Mouse (Mus musculus) midbrain, embryonic 16.5 days (tissue): ENCODE data around the gene Limk2. TPM values are rescaled to one million over a fixed set of nuclear protein-coding genes. Genes with fewer than 3 reads are reported as not detected.

Source experiments
- ATAC-seq: fragments of 200-750 bp; cut with Nextera tagmentation; 2 replicates; pipeline ENCODE4 v1.8.0; 2017; ENCODE audit warnings: moderate TSS enrichment
- H3K27ac ChIP-seq: fragments of 300-500 bp; sonication (generic); 2 replicates; pipeline ENCODE4 v1.5.1; 2014; ENCODE audit warnings: mild to moderate bottlenecking, low read length, mixed read lengths
- H3K27me3 ChIP-seq: fragments of 300-500 bp; sonication (generic); 2 replicates; pipeline ENCODE4 v1.6.1; 2014; ENCODE audit warnings: low read depth, low read length, mixed read lengths; ENCODE audit not compliant: control insufficient read depth, insufficient read depth
- H3K36me3 ChIP-seq: fragments of 300-500 bp; sonication (generic); 2 replicates; pipeline ENCODE4 v1.6.1; 2014; ENCODE audit warnings: mild to moderate bottlenecking, low read length, moderate library complexity, mixed read lengths; ENCODE audit not compliant: control insufficient read depth, insufficient read depth
- H3K4me1 ChIP-seq: fragments of 300-500 bp; sonication (generic); 2 replicates; pipeline ENCODE4 v1.6.1; 2014; ENCODE audit warnings: mild to moderate bottlenecking, low read length, mixed read lengths; ENCODE audit not compliant: control insufficient read depth, insufficient read depth
- H3K4me2 ChIP-seq: fragments of 300-500 bp; sonication (generic); 2 replicates; pipeline ENCODE4 v1.6.1; 2014; ENCODE audit warnings: mild to moderate bottlenecking, low read length, mixed read lengths
- H3K4me3 ChIP-seq: fragments of 300-500 bp; sonication (generic); 2 replicates; pipeline ENCODE4 v1.5.1; 2014; ENCODE audit warnings: low read depth, mild to moderate bottlenecking, low read length, moderate library complexity, mixed read lengths
- H3K9ac ChIP-seq: fragments of 300-500 bp; sonication (generic); 2 replicates; pipeline ENCODE4 v1.6.1; 2014; ENCODE audit warnings: low read depth, low read length, mixed read lengths
- H3K9me3 ChIP-seq: fragments of 300-500 bp; sonication (generic); replicated peaks from 2 replicates; pipeline ENCODE4 v1.6.1; 2014; ENCODE audit warnings: mild to moderate bottlenecking, low read length, mixed read lengths; ENCODE audit not compliant: control insufficient read depth, poor library complexity, severe bottlenecking
- WGBS: fragments of 180-500 bp; shearing (Covaris S2); extraction: QIAGEN DNeasy Blood & Tissue Kit; methylation state at CpG from one replicate; pipeline ENCODE4 v1.1.7; 2014; 5-methylcytosine and 5-hydroxymethylcytosine counted together
- polyA plus RNA-seq: library from polyadenylated mRNA; unstranded; fragments of >200 nt; fragmentation: Nextera tagmentation; extraction: Ambion mirVana; gene quantifications from 2 replicates; pipeline ENCODE4 v1.2.1, GENCODE M21; 2015

Limk2 gene
- polyA plus RNA-seq, 1 experiment from 2014 or later, result 187 TPM

GRCm38 (mm10) chr11:3369449-3369848 is 39.5 kb downstream of the Limk2 start:
- WGBS, result 80% methylated on average over 5 of the region's 5 CpGs
- Histone ChIP-seq H3K4me3 (peak overlapping the region; percentile 62), H3K9me3 (no peaks in the 10 kb centered on the region), H3K4me1 (peaks cover 41% of the 10 kb centered on the region), H3K27ac (no peak overlapping the region), H3K4me2 (peak overlapping the region; percentile 84), H3K9ac (peak overlapping the region; percentile 33; the same call in 1 of the 2 replicates), H3K27me3 (no peaks in the 10 kb centered on the region), H3K36me3 (no peaks in the 10 kb centered on the region; the same call in 1 of the 2 replicates)
- ATAC-seq, result no peak

DNA sequence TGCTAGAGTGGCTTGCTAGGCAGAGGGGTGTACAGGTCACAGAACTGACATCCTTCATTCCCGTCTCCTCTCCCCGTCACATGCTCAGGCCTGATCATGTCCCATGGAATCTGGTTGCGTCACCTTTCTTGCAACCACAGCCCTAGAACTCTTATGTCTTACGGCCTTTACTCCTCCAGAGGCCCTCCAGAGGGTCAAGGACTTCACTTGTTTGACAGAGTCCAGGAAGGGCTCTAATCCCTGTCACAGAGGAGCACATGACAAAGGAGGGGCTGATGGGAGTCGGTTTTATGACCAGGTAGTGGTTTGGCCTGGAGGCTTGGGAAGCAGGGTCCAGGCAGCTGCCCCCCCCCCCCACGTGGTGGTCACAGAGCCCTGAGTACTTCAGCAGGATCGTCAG is 40.0 kb downstream of the Limk2 start:
- H3K4me3 ChIP-seq, result 0 out of 2 replicates have a peak overlapping the region, but pooled peaks have one; percentile 1
- no peak for ATAC-seq
- 55% methylated on average over 7 of the region's 7 CpGs for WGBS
- no peak overlapping the region for H3K27ac ChIP-seq
- peak overlapping the region; percentile 33; the same call in 1 of the 2 replicates for H3K9ac ChIP-seq
- H3K4me2 ChIP-seq, result peak overlapping the region; percentile 84
- H3K9me3 ChIP-seq, result no peaks in the 10 kb centered on the region
- no peaks in the 10 kb centered on the region for H3K27me3 ChIP-seq
- H3K36me3 ChIP-seq, result no peaks in the 10 kb centered on the region; the same call in 1 of the 2 replicates
- H3K4me1 ChIP-seq, result peaks cover 38% of the 10 kb centered on the region

DNA sequence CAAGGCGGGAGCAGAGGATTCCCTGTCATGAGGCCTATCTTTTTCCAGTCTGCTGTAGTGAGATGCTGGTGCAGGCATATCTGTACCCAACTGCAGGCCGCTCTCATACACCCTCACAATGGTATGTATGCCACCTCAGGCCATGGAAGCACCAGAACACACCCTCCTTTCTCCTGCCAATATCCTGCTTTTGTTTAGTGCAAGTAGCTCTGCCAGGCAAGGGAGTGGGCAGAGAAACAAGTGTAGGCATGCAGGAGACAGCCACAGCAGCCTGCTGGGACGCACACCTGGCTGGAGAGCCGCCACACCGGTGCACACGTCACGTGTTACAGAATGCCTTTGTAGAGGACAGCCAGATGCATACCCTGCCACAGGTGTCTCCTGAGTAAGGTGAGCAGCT is 42.6 kb downstream of the Limk2 start:
- Histone ChIP-seq H3K4me1 (peaks cover 28% of the 10 kb centered on the region), H3K9me3 (no peaks in the 10 kb centered on the region; the same call in 1 of the 2 replicates), H3K9ac (no peak overlapping the region), H3K36me3 (no peaks in the 10 kb centered on the region; the same call in 1 of the 2 replicates), H3K4me3 (no peak overlapping the region), H3K27me3 (no peaks in the 10 kb centered on the region), H3K4me2 (no peak overlapping the region), H3K27ac (no peak overlapping the region)
- 86% methylated on average over 7 of the region's 7 CpGs for WGBS
- no peak for ATAC-seq

DNA sequence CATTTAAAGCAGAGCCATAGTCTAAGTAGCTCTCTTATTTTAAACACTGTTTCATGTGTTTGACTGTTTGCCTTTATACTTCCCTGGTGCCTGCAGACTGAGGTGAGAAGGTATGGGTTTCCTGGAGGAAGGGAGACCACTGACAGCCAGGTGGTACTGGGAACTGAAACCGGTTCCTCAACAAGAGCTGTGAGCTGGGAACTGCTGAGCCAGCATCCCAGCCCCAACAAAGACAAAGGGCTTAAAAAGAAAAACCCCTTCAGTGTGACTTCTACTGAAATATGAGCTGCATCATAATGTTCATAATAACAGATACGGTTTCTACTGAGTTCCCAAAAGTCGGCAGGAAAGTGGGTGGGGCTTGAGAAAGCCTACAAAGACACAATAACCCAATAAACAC is 46.1 kb downstream of the Limk2 start:
- WGBS, result 89% methylated on average over 3 of the region's 3 CpGs

DNA sequence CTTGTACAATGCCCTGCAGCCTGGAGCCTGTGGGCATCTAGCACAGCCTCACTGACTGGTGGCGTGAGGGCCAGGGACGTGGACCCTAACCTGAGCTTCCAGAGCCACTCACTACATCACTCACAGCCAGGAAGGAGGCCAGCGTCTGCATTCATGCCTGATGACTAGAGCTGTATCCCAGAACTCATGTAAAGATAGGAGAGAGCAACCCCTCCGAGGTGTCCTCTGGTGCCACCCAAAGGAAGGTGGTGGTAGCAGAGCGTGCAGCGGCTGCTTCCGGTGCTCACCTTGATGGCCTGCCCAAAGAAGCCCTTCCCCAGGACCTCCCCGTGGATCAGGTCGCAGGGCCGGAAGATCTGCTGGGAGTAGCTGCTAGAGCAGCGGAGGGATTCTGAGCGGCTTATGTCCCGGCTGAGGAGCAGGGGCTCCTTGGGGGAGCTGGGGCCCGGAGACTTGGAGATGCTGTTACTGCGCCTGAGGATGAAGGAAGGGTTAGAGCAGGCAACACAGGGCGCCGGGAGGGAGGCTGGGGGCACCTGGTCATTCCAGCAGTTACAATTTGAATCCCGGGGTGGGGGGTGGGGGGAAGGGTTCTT is 55.9 kb downstream of the Limk2 start:
- WGBS, result 48% methylated on average over 18 of the region's 18 CpGs
- H3K27ac ChIP-seq, result no peak overlapping the region
- H3K36me3 ChIP-seq, result peaks cover 46% of the 10 kb centered on the region
- H3K9ac ChIP-seq, result no peak overlapping the region
- no peak overlapping the region for H3K4me3 ChIP-seq
- no peaks in the 10 kb centered on the region for H3K9me3 ChIP-seq
- ATAC-seq, result no peak
- H3K27me3 ChIP-seq, result no peaks in the 10 kb centered on the region
- H3K4me1 ChIP-seq, result peaks cover 3% of the 10 kb centered on the region; the same call in 1 of the 2 replicates
- H3K4me2 ChIP-seq, result no peak overlapping the region

More for the DNA sequence above, 46.1 kb downstream of the Limk2 start:
- Histone ChIP-seq H3K4me2 (no peak overlapping the region), H3K4me3 (no peak overlapping the region), H3K36me3 (peaks cover 9% of the 10 kb centered on the region), H3K9ac (no peak overlapping the region), H3K27ac (no peak overlapping the region), H3K9me3 (no peaks in the 10 kb centered on the region; the same call in 1 of the 2 replicates), H3K27me3 (no peaks in the 10 kb centered on the region), H3K4me1 (peaks cover 1% of the 10 kb centered on the region; the same call in 1 of the 2 replicates)
- no peak for ATAC-seq

DNA sequence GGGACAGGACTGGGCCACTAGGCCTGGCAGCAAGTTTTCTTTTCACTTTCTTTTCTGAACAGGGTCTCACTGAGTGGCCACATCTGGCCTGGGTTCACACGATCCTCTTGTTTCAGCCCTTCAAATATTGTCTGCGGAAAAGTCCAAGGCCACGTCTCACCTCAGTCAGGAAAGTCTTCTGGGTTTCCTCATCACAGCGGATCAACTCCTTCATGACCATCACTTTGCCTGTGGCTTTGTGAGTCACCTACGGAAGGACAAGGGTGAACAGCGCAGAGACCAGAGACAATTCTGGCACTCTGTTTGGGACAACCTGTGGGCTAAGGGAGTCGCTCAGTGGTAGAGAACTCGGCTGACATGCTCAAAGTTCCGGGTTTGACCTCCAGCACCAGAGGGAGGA is 56.9 kb downstream of the Limk2 start:
- H3K9ac ChIP-seq, result no peak overlapping the region
- no peaks in the 10 kb centered on the region for H3K27me3 ChIP-seq
- no peak overlapping the region for H3K4me3 ChIP-seq
- H3K27ac ChIP-seq, result no peak overlapping the region
- peaks cover 42% of the 10 kb centered on the region for H3K36me3 ChIP-seq
- H3K4me1 ChIP-seq, result peaks cover 3% of the 10 kb centered on the region; the same call in 1 of the 2 replicates
- no peak for ATAC-seq
- no peaks in the 10 kb centered on the region for H3K9me3 ChIP-seq
- H3K4me2 ChIP-seq, result no peak overlapping the region
- WGBS, result 95% methylated on average over 9 of the region's 9 CpGs

DNA sequence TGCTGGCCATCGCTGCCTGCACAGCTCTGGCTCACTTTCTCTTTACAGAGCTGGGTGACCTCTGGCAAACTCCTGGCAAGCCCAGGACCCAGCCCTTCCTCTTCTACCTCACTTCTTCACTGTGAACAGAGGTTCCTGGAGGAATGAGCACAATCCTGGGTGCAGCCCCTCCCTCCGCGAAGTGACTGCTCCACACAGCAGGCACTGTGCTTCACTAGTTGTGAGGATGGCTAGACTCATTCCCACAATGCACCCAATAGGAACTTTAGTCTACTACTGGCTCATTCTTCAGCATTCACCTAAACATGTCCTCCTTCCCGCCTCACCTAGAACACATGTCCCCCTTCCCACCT is 59.7 kb downstream of the Limk2 start:
- Histone ChIP-seq H3K9ac (no peak overlapping the region), H3K27me3 (no peaks in the 10 kb centered on the region), H3K9me3 (no peaks in the 10 kb centered on the region), H3K4me1 (peaks cover 3% of the 10 kb centered on the region; the same call in 1 of the 2 replicates), H3K36me3 (peaks cover 45% of the 10 kb centered on the region), H3K4me2 (no peak overlapping the region), H3K4me3 (no peak overlapping the region), H3K27ac (no peak overlapping the region)
- 92% methylated on average over 4 of the region's 4 CpGs for WGBS
- no peak for ATAC-seq

- Histone ChIP-seq H3K9ac (no peak overlapping the region), H3K4me3 (no peak overlapping the region), H3K27me3 (no peaks in the 10 kb centered on the region), H3K9me3 (no peaks in the 10 kb centered on the region), H3K4me1 (peaks cover 3% of the 10 kb centered on the region; the same call in 1 of the 2 replicates), H3K36me3 (peaks cover 50% of the 10 kb centered on the region), H3K4me2 (no peak overlapping the region), H3K27ac (no peak overlapping the region)
- no peak for ATAC-seq
- WGBS, result 50% methylated on average over 6 of the region's 6 CpGs
Measured at GRCm38 (mm10) chr11:3348576-3349342, 60.2 kb downstream of the Limk2 start.

- no peaks in the 10 kb centered on the region for H3K9me3 ChIP-seq
- no peak overlapping the region for H3K9ac ChIP-seq
- peaks cover 3% of the 10 kb centered on the region; the same call in 1 of the 2 replicates for H3K4me1 ChIP-seq
- ATAC-seq, result no peak
- no peak overlapping the region for H3K4me2 ChIP-seq
- no peaks in the 10 kb centered on the region for H3K27me3 ChIP-seq
- H3K36me3 ChIP-seq, result peaks cover 48% of the 10 kb centered on the region
- no peak overlapping the region for H3K27ac ChIP-seq
- no peak overlapping the region for H3K4me3 ChIP-seq
Measured at GRCm38 (mm10) chr11:3347835-3348195, 61.2 kb downstream of the Limk2 start.
